Mouse (Mus musculus) midbrain, embryonic 16.5 days (tissue): ENCODE results near the gene Iqschfp. TPM values are rescaled to one million over a fixed set of nuclear protein-coding genes. Genes with fewer than 3 reads are reported as not detected.

ENCODE experiments used
- ATAC-seq: fragments of 200-750 bp; cut with Nextera tagmentation; 2 replicates; pipeline ENCODE4 v1.8.0; 2017; ENCODE audit warnings: moderate TSS enrichment
- H3K27ac ChIP-seq: fragments of 300-500 bp; sonication (generic); 2 replicates; pipeline ENCODE4 v1.5.1; 2014; ENCODE audit warnings: mild to moderate bottlenecking, low read length, mixed read lengths
- H3K27me3 ChIP-seq: fragments of 300-500 bp; sonication (generic); 2 replicates; pipeline ENCODE4 v1.6.1; 2014; ENCODE audit warnings: low read depth, low read length, mixed read lengths; ENCODE audit not compliant: control insufficient read depth, insufficient read depth
- H3K36me3 ChIP-seq: fragments of 300-500 bp; sonication (generic); 2 replicates; pipeline ENCODE4 v1.6.1; 2014; ENCODE audit warnings: mild to moderate bottlenecking, low read length, moderate library complexity, mixed read lengths; ENCODE audit not compliant: control insufficient read depth, insufficient read depth
- H3K4me1 ChIP-seq: fragments of 300-500 bp; sonication (generic); 2 replicates; pipeline ENCODE4 v1.6.1; 2014; ENCODE audit warnings: mild to moderate bottlenecking, low read length, mixed read lengths; ENCODE audit not compliant: control insufficient read depth, insufficient read depth
- H3K4me2 ChIP-seq: fragments of 300-500 bp; sonication (generic); 2 replicates; pipeline ENCODE4 v1.6.1; 2014; ENCODE audit warnings: mild to moderate bottlenecking, low read length, mixed read lengths
- H3K4me3 ChIP-seq: fragments of 300-500 bp; sonication (generic); 2 replicates; pipeline ENCODE4 v1.5.1; 2014; ENCODE audit warnings: low read depth, mild to moderate bottlenecking, low read length, moderate library complexity, mixed read lengths
- H3K9ac ChIP-seq: fragments of 300-500 bp; sonication (generic); 2 replicates; pipeline ENCODE4 v1.6.1; 2014; ENCODE audit warnings: low read depth, low read length, mixed read lengths
- H3K9me3 ChIP-seq: fragments of 300-500 bp; sonication (generic); replicated peaks from 2 replicates; pipeline ENCODE4 v1.6.1; 2014; ENCODE audit warnings: mild to moderate bottlenecking, low read length, mixed read lengths; ENCODE audit not compliant: control insufficient read depth, poor library complexity, severe bottlenecking
- WGBS: fragments of 180-500 bp; shearing (Covaris S2); extraction: QIAGEN DNeasy Blood & Tissue Kit; methylation state at CpG from one replicate; pipeline ENCODE4 v1.1.7; 2014; 5-methylcytosine and 5-hydroxymethylcytosine counted together
- polyA plus RNA-seq: library from polyadenylated mRNA; unstranded; fragments of >200 nt; fragmentation: Nextera tagmentation; extraction: Ambion mirVana; gene quantifications from 2 replicates; pipeline ENCODE4 v1.2.1, GENCODE M21; 2015

Gene Iqschfp
- polyA plus RNA-seq, 1 experiment from 2014 or later, result 6.7 TPM

DNA sequence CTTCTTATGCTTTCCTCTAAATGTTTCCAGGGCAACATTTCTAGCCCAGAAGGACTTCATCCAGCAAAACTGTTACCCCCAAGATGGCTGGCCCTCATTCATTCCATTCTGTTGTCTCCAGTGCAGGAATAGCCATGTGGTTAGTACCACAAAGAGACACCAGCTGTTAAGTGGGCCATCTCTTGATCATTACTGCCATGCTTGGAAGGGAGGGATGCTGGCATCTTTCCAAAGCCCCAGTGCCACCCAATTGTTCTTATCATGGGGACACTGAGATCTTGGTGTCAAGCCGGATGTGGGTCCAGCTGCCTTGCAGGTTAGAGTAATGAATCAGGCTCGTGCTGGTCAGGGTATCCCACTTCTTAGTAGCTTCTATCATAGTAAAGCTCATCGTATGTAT is 729.9 kb downstream of the Iqschfp start:
- no peak for ATAC-seq
- H3K27ac ChIP-seq, result no peak overlapping the region
- H3K4me2 ChIP-seq, result no peak overlapping the region
- H3K36me3 ChIP-seq, result peaks cover 6% of the 10 kb centered on the region
- H3K9ac ChIP-seq, result no peak overlapping the region
- 89% methylated on average over 3 of the region's 3 CpGs for WGBS
- H3K4me1 ChIP-seq, result no peaks in the 10 kb centered on the region
- H3K4me3 ChIP-seq, result no peak overlapping the region
- no peaks in the 10 kb centered on the region for H3K9me3 ChIP-seq
- H3K27me3 ChIP-seq, result no peaks in the 10 kb centered on the region

DNA sequence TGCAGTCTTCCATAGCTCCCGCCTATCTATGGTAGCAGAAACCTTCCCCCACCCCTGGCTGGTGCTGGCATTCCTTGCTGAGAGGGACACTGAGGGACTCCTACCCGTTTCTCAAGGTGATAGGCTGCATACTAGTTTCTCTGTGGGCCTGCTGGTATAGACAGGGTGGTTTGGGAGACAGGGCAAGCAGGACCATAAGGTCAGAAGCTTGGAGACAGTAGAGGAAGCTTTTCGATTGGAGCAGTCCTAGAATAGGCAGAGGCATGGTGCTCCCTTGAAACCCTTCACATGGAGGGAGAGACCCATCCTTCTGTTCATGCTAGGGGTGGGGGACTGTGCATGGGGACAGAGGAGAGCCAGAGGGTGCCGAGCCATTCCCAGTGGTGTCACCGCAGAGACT is 731.0 kb downstream of the Iqschfp start:
- Histone ChIP-seq H3K4me3 (no peak overlapping the region), H3K9me3 (no peaks in the 10 kb centered on the region), H3K4me1 (no peaks in the 10 kb centered on the region), H3K4me2 (no peak overlapping the region), H3K36me3 (peaks cover 9% of the 10 kb centered on the region), H3K27ac (no peak overlapping the region), H3K27me3 (no peaks in the 10 kb centered on the region), H3K9ac (no peak overlapping the region)
- no peak for ATAC-seq
- WGBS, result 86% methylated on average over 5 of the region's 5 CpGs

DNA sequence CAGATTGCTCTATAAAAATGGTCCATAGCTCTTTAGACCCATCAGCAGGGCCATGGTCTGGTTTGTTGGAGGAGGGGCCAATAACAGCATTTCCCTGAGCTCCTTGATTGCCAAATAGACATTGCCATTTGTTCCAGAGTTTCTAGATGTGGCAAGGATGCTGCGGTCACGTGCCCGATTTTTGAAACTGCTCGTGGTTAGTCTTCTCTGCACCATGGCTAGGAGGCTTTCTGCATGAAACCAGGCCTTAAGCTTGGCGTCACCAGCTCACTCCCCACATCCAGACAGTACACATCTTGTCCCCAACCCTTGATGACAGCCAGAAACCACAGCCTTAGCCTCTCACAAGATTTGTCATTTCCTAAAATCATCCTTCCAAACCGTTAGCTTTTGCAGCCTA is 732.4 kb downstream of the Iqschfp start:
- Histone ChIP-seq H3K9ac (no peak overlapping the region), H3K4me2 (no peak overlapping the region), H3K4me3 (no peak overlapping the region), H3K9me3 (no peaks in the 10 kb centered on the region), H3K27ac (no peak overlapping the region), H3K4me1 (no peaks in the 10 kb centered on the region), H3K27me3 (no peaks in the 10 kb centered on the region), H3K36me3 (peaks cover 13% of the 10 kb centered on the region)
- 96% methylated on average over 6 of the region's 6 CpGs for WGBS
- ATAC-seq, result no peak

DNA sequence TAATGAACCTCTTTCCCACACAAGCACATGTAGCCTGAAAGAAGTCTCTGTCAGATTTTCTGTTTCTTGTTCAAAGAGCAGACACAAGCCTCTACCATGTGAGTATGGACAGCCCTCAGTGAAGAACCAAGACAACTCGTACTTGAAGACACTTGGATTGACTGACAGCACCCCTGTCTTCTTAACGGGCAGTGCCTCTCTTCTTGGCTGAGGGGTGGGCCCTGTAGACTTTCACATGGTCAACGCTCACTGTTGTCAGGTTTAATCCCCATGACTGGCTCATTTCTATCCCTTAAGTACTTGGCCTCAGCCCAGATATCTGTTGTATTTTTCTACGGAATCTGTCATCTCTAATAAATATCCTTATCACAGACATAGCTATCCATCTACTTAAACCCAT is 738.2 kb downstream of the Iqschfp start:
- no peak overlapping the region for H3K4me3 ChIP-seq
- H3K36me3 ChIP-seq, result peaks cover 13% of the 10 kb centered on the region
- no peak overlapping the region for H3K9ac ChIP-seq
- no peaks in the 10 kb centered on the region for H3K27me3 ChIP-seq
- ATAC-seq, result no peak
- no peak overlapping the region for H3K4me2 ChIP-seq
- H3K27ac ChIP-seq, result no peak overlapping the region
- no peaks in the 10 kb centered on the region for H3K4me1 ChIP-seq
- WGBS, result 62% methylated on average over 4 of the region's 4 CpGs
- no peaks in the 10 kb centered on the region for H3K9me3 ChIP-seq

GRCm38 (mm10) chr3:68630821-68631220 is 738.8 kb downstream of the Iqschfp start:
- H3K4me3 ChIP-seq, result no peak overlapping the region
- no peaks in the 10 kb centered on the region for H3K9me3 ChIP-seq
- WGBS, result 65% methylated on average over 3 of the region's 3 CpGs
- no peak overlapping the region for H3K27ac ChIP-seq
- no peak for ATAC-seq
- no peak overlapping the region for H3K9ac ChIP-seq
- peaks cover 13% of the 10 kb centered on the region for H3K36me3 ChIP-seq
- H3K4me2 ChIP-seq, result no peak overlapping the region
- no peaks in the 10 kb centered on the region for H3K27me3 ChIP-seq
- no peaks in the 10 kb centered on the region for H3K4me1 ChIP-seq

DNA sequence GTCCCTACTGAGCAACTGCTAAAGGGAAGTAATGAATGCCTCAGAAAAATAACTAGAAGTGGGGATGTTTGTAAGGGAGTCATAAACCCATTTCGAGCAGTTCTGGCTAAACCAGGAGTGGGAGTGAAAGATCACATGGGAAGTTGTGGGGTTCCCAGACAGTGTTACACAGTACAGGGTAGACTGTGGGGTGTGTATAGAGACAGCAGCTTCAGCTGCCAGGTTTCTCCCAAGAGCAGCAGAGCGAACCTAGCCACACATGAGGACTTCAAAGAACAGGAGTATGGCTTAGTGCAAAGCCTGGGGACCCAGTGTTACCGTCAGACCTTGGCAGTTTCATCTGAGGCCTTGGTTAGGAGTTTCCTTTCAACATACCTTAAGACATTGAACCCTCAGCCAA is 740.7 kb downstream of the Iqschfp start:
- H3K4me2 ChIP-seq, result no peak overlapping the region
- no peak overlapping the region for H3K27ac ChIP-seq
- peaks cover 5% of the 10 kb centered on the region; the same call in 1 of the 2 replicates for H3K36me3 ChIP-seq
- H3K4me3 ChIP-seq, result no peak overlapping the region
- no peaks in the 10 kb centered on the region for H3K27me3 ChIP-seq
- no peaks in the 10 kb centered on the region; the same call in 1 of the 2 replicates for H3K4me1 ChIP-seq
- H3K9ac ChIP-seq, result no peak overlapping the region
- no peaks in the 10 kb centered on the region for H3K9me3 ChIP-seq
- 95% methylated on average over 3 of the region's 3 CpGs for WGBS
- ATAC-seq, result peak; percentile 51; the same call in 1 of the 2 replicates

- Histone ChIP-seq H3K27ac (no peak overlapping the region), H3K9me3 (no peaks in the 10 kb centered on the region), H3K4me2 (no peak overlapping the region), H3K9ac (no peak overlapping the region), H3K4me1 (no peaks in the 10 kb centered on the region; the same call in 1 of the 2 replicates), H3K27me3 (no peaks in the 10 kb centered on the region), H3K4me3 (no peak overlapping the region), H3K36me3 (no peaks in the 10 kb centered on the region)
- WGBS, result 95% methylated on average over 4 of the region's 4 CpGs
- no peak for ATAC-seq
Observed at GRCm38 (mm10) chr3:68633577-68633976, 741.5 kb downstream of the Iqschfp start.

DNA sequence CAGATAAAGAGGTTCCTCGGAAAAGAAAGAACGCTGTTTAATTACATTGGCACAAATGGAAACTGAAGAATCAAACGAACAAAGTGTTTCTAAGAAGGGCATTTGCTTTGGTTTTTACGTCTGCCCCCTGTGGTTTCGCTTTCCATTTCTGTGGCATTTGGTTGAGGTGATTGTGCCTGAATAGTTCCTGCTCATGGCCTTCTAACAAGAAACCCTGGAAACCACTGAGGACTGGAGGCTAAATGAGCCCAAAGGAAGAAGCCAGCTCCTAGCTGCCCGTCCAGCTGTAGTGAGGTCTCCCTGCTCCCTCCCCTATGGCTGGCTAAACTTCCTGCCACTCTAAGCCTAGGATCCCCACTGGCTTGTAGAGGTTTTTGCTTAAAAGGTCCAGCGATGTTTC is 745.9 kb downstream of the Iqschfp start:
- 14% methylated on average over 7 of the region's 7 CpGs for WGBS
- no peaks in the 10 kb centered on the region for H3K36me3 ChIP-seq
- no peak overlapping the region for H3K9ac ChIP-seq
- no peaks in the 10 kb centered on the region; the same call in 1 of the 2 replicates for H3K4me1 ChIP-seq
- ATAC-seq, result no peak
- no peaks in the 10 kb centered on the region for H3K27me3 ChIP-seq
- no peaks in the 10 kb centered on the region for H3K9me3 ChIP-seq
- H3K27ac ChIP-seq, result no peak overlapping the region
- H3K4me3 ChIP-seq, result no peak overlapping the region
- H3K4me2 ChIP-seq, result no peak overlapping the region

DNA sequence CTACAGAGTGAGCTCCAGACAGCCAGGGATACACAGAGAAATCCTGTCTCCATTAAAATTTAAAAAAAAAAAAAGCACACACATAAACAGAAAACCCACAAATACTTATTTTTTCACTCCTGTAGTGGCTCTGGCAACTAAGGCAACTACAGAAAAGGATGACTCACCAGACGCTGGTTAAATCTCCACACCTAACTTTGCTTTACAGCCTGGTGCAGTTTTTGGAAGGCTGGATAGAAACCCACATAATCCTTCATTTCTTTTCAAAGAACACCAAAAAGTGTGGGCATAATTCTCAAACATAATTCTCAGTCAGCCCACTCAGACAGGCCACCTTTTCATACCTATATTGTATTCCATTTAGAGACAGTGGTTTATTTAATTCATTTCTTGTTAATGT is 746.7 kb downstream of the Iqschfp start:
- no peak overlapping the region for H3K27ac ChIP-seq
- H3K9me3 ChIP-seq, result no peaks in the 10 kb centered on the region
- H3K4me1 ChIP-seq, result no peaks in the 10 kb centered on the region; the same call in 1 of the 2 replicates
- H3K4me2 ChIP-seq, result no peak overlapping the region
- 90% methylated on average over 1 of the region's 1 CpGs for WGBS
- no peaks in the 10 kb centered on the region for H3K27me3 ChIP-seq
- no peak for ATAC-seq
- H3K36me3 ChIP-seq, result no peaks in the 10 kb centered on the region
- H3K9ac ChIP-seq, result no peak overlapping the region
- no peak overlapping the region for H3K4me3 ChIP-seq
